Mouse (Mus musculus) ES-Bruce4 (cell line): ENCODE data around the gene Rbms3. TPM values are rescaled to one million over a fixed set of nuclear protein-coding genes. Genes with fewer than 3 reads are reported as not detected.

Experiments
- H3K27ac ChIP-seq: 2 replicates; pipeline ENCODE4 v1.5.1; 2012; ENCODE audit warnings: low read length, inconsistent platforms; ENCODE audit not compliant: insufficient read depth
- H3K27me3 ChIP-seq: 2 replicates; pipeline ENCODE4 v1.6.1; 2012; ENCODE audit warnings: mild to moderate bottlenecking, low read length, inconsistent platforms; ENCODE audit not compliant: control insufficient read depth, poor library complexity, insufficient read depth, severe bottlenecking
- H3K36me3 ChIP-seq: 2 replicates; pipeline ENCODE4 v1.6.1; 2012; ENCODE audit warnings: inconsistent platforms, mild to moderate bottlenecking, low read length, moderate library complexity; ENCODE audit not compliant: control insufficient read depth, poor library complexity, insufficient read depth, severe bottlenecking
- H3K4me1 ChIP-seq: one replicate; pipeline ENCODE4 v1.8.1; 2011; ENCODE audit warnings: low read length; ENCODE audit not compliant: control insufficient read depth, insufficient read depth
- H3K4me3 ChIP-seq: 2 replicates; pipeline ENCODE4 v1.5.1; 2011; ENCODE audit warnings: low read depth, mild to moderate bottlenecking, low read length
- H3K9ac ChIP-seq: 2 replicates; pipeline ENCODE4 v1.6.1; 2012; ENCODE audit warnings: low read depth, mild to moderate bottlenecking, inconsistent platforms; ENCODE audit not compliant: poor library complexity, severe bottlenecking
- H3K9me3 ChIP-seq: replicated peaks from 2 replicates; pipeline ENCODE4 v1.6.1; 2012; ENCODE audit warnings: mild to moderate bottlenecking, low read length, inconsistent platforms; ENCODE audit not compliant: control insufficient read depth, poor library complexity, insufficient read depth, severe bottlenecking
- CTCF ChIP-seq: IDR thresholded peaks from one replicate; pipeline ENCODE4 v1.8.1; 2011; ENCODE audit warnings: low read depth, low read length
- EP300 ChIP-seq: IDR thresholded peaks from 2 replicates; pipeline ENCODE4 v1.6.1; 2011; ENCODE audit warnings: low read depth, low read length; ENCODE audit not compliant: insufficient read depth
- POLR2A ChIP-seq: IDR thresholded peaks from one replicate; pipeline ENCODE4 v1.8.1; 2011; ENCODE audit warnings: low read length; ENCODE audit not compliant: insufficient read depth
- polyA plus RNA-seq: library from polyadenylated mRNA; stranded (reverse); fragments of >200 nt; gene quantifications from 2 replicates; pipeline ENCODE4 v1.2.4, GENCODE M21; 2011; ENCODE audit warnings: low read depth; ENCODE audit not compliant: missing spikeins, insufficient read depth, insufficient read length

Rbms3 gene
- polyA plus RNA-seq, 1 experiment = 1.8 TPM

DNA sequence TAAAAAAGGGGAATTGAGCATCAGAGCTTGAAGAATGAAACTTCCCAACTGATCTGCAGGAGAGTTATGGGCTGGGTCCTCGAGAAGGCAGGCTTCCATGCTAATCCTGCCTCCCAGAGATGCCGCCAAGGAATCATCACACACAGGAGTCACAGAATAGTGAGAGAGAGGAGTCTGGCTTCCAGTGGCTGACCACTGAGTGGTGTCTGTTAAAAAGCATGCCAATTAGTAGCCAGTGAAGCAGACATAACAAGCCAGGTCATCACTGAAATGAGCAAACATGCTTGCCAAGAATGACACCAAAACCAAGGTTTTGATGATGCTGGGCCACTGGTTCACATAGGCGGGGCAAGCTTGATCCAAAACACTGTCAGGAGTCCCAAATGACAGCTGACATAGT lies 441.3 kb downstream of the Rbms3 start:
- no peak overlapping the region for H3K4me3 ChIP-seq
- H3K9ac ChIP-seq = no peak overlapping the region
- no peaks in the 10 kb centered on the region for H3K4me1 ChIP-seq
- TF ChIP-seq EP300 (no peak), POLR2A (no peak), CTCF (no peak)
- no peak overlapping the region for H3K27ac ChIP-seq
- no peaks in the 10 kb centered on the region for H3K9me3 ChIP-seq
- no peaks in the 10 kb centered on the region for H3K27me3 ChIP-seq
- no peaks in the 10 kb centered on the region for H3K36me3 ChIP-seq

DNA sequence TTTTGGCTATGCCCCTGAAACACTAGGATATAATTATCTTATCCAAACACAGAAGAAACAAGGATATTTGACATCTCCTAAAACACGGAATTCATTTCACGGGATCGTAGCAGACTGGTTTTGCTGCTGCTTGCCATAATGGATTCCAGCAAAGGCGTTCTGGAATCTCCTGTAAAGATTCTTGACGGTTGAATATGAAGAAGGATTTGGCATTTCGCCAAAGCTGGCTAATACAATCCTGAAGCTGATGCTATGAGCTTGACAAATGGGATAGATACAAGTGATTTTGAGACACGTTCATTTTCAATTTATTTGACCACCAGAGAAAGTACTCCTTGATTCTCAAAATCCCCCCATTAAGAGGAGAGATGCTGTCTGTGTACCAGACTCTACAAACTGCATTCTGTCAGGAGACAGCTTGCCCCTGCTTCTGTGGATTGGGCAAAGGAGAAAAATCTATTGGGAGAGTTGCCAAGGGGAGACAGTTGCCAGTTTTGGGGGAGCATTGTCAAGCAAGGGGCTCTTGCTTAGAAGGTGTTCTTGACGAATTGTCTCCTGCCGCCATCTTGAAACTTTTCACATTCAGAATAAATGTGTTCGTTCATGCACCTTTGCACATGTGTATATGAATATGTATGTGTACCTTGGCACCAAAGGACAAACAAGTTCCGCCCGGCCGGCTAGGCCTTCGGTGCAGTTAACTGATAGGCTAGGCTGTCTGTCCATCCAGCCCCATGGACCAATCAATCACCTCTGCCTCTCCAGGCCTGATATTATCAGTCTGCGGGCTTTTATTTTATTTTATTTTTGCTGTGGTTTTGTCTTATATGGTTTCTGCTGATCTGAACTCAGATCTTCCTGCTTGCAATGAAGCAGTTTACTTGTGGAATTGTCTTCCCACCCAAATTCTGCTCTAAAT lies 442.3 kb downstream of the Rbms3 start:
- no peak for TF ChIP-seq EP300
- Histone ChIP-seq H3K27ac (no peak overlapping the region), H3K9me3 (no peaks in the 10 kb centered on the region), H3K9ac (no peak overlapping the region), H3K27me3 (no peaks in the 10 kb centered on the region), H3K36me3 (no peaks in the 10 kb centered on the region), H3K4me3 (no peak overlapping the region), H3K4me1 (no peaks in the 10 kb centered on the region)

DNA sequence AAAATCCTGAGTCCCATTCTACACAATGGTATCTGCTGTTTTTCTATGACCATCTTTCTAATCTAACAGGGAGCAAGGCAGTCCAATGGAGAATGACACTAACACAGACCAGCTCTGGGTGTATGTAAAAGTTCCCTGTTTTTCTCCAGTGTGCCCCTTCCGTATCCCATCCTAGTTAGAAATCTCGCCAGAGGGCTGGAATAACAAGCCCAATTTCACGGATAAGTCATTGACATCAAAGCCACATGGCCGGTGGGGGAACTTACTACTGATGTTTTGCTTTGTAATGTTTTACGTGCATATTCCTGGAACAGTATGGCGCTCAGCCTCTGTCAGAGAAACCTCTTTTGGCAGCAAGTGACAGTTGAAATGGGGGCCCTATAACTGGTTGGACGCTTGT lies 449.1 kb downstream of the Rbms3 start:
- Histone ChIP-seq H3K27me3 (no peaks in the 10 kb centered on the region), H3K36me3 (no peaks in the 10 kb centered on the region), H3K4me1 (no peaks in the 10 kb centered on the region), H3K9ac (no peak overlapping the region), H3K9me3 (no peaks in the 10 kb centered on the region), H3K27ac (no peak overlapping the region), H3K4me3 (no peak overlapping the region)
- no peak for TF ChIP-seq CTCF

DNA sequence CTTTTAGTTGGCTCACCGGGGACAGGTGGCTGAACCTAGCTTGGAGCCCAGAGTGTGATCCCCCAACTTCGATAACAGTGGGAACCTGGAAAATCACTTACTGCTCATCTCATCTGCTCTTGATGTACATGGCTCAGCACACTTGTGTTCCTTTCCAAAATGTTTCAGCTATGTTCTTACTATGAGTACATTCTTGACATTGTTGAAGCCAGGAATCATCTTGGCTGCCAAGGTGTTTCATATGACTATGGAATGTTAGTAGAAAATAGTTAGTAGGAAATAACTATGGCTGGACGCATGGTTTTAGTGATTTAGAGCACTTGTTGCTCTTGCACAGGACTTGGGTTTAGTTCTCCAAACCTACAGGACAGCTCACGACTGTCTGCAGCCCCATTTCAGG lies 451.3 kb downstream of the Rbms3 start:
- Histone ChIP-seq H3K4me3 (no peak overlapping the region), H3K9ac (no peak overlapping the region), H3K27me3 (no peaks in the 10 kb centered on the region), H3K4me1 (no peaks in the 10 kb centered on the region), H3K36me3 (no peaks in the 10 kb centered on the region), H3K9me3 (no peaks in the 10 kb centered on the region), H3K27ac (no peak overlapping the region)
- TF ChIP-seq EP300 = no peak

DNA sequence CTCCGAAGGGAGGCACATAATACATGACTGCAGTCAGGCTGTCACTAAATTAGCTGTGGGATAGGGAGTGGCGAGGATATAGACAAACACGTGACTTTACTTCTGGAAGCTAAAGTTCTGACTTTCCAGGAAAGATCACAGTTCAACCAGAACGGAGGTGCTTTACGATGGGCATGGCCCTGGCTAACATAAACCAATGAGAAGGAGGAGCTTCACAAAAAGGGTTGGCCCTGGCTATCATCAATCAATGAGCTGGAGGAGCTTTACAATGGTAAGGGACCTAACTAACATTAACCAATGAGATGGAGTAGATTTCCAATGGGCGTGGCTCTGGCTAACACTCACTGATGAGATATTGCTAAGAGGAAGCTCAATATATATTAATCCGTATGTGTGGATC lies 457.2 kb downstream of the Rbms3 start:
- Histone ChIP-seq H3K9ac (no peak overlapping the region), H3K27me3 (no peaks in the 10 kb centered on the region), H3K36me3 (no peaks in the 10 kb centered on the region), H3K4me1 (no peaks in the 10 kb centered on the region), H3K4me3 (no peak overlapping the region), H3K9me3 (peaks cover 10% of the 10 kb centered on the region; the same call in 1 of the 2 replicates), H3K27ac (no peak overlapping the region)
- TF ChIP-seq CTCF (no peak), POLR2A (no peak), EP300 (no peak)

DNA sequence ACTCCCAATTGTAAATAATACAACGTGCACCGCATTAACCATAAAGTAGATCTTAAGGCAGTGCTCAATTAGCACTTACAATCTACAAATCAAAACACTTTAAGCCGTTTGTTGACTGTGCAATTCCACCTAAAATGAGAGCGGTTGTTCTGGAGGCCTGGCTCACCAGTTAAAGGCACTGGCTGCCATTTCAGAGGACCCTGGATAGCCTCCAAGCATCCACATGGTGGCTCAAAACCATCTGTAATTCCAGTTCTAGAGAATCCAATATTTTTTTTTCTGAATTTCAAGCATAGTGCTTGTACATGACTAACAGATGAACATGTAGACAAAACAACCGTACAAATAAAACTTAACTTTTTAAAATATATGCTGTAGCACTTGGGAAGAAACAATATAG lies 460.5 kb downstream of the Rbms3 start:
- Histone ChIP-seq H3K9ac (no peak overlapping the region), H3K9me3 (peaks cover 10% of the 10 kb centered on the region; the same call in 1 of the 2 replicates), H3K36me3 (no peaks in the 10 kb centered on the region), H3K27me3 (no peaks in the 10 kb centered on the region; the same call in 1 of the 2 replicates), H3K27ac (no peak overlapping the region), H3K4me1 (no peaks in the 10 kb centered on the region), H3K4me3 (no peak overlapping the region)
- TF ChIP-seq EP300 = no peak
- TF ChIP-seq CTCF = no peak
- no peak for TF ChIP-seq POLR2A
